Mouse (Mus musculus): ENCODE measurements at regions not wholly inside any gene's neighbourhood (a gene's known extent, or its start where the extent isn't known, plus 50 kb on each side); places are given as distances from the start of the nearest gene placed in this dataset.

GRCm38 (mm10) chr14:110871339-110871738 is 116.4 kb upstream of the Slitrk6 start:
- no peak for TF ChIP-seq CTCF (IDR thresholded peaks at IDR 0.05; ENCODE audit: borderline replicate concordance, insufficient read depth, low read depth, low read length)
- TF ChIP-seq POLR2A (IDR thresholded peaks at IDR 0.05; ENCODE audit: borderline replicate concordance, insufficient read depth, low read length) = no peak
